Mouse (Mus musculus) frontal cortex, postnatal 25 days (tissue): ENCODE measurements around the gene Susd4.

Experiments
- DNase-seq, 2 experiments: peaks; one replicate each; pipeline ENCODE4 v3.0.0; 2022; ENCODE audit warnings: low spot score in 2 of 2

Gene Susd4

GRCm38 (mm10) chr1:182787030-182787429 is 23.4 kb downstream of the Susd4 start:
- DNase-seq = no peak

- no peak for DNase-seq
These were observed 25.2 kb downstream of the Susd4 start for GRCm38 (mm10) chr1:182788896-182789295.

DNA sequence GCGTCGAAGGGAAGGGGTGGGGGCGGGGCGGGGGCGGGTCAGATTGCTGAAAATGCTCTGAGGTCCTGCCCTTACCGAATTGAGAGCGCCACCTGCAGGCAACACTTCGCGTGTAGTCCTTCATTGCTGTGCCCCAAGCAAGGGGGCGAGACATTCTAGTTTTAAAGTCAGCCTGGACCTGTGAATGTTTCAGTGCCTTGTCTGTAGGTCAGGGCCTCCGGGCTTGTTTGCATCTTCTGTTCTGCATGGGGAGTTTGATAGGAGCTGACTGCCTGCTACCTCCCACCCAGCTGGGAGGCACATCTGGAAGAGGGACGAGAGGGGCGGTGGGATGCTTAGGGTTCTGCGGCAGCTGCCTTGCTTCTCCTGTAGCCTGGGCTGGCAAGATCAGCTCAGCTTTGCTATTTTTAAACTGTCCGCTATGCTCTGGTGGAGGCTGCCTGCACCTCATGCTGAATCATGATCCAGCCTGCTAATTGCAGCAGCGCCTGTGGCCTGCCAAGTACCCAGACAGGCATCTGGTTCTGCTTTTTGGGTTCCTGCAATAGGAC is 28.9 kb downstream of the Susd4 start:
- peak; percentile 52 to 57 for DNase-seq

DNA sequence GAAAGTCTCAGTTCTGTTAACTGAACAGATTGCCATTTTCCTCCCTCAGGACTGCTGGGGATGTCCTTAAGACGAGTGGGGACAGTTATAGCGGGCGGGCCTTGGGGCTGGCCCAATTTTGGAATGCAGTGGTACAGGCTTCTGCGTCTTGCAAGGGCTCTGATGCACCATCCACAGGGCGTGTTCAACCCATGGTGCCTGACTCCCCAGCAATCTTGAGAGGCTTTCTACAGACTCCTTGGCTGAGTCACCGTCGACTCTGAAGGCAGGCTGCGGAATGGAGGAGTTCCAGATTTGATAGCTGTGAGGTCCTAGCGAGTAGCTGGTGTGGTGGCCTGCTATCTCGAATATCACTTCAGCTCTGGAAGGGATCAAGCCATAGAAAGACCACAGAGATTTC is 30.6 kb downstream of the Susd4 start:
- DNase-seq = peak; percentile 19 to 30

GRCm38 (mm10) chr1:182794628-182795027 is 31.0 kb downstream of the Susd4 start:
- DNase-seq = peak; percentile 31 to 49

DNA sequence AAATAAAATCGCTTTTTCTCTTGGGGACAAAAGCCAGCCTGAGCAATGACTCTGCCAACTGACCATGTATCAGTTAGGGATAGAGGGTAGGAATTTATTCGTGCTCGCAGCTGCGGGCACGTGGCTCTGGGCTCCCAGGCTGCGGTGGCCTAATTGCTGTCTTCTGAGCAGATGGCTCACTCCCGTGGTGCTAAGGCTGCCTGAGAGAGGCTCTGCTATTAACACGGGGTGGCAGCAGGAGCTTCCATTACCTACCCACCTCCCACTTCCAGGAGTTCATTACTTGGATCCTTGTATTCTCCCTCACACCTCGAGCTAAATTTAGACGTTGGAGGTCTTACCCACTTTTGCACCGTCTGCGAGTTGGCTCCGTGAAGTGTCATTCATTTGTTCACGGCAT is 33.4 kb downstream of the Susd4 start:
- DNase-seq = no peak

- no peak for DNase-seq
These were observed 37.9 kb downstream of the Susd4 start for GRCm38 (mm10) chr1:182801590-182801989.

DNA sequence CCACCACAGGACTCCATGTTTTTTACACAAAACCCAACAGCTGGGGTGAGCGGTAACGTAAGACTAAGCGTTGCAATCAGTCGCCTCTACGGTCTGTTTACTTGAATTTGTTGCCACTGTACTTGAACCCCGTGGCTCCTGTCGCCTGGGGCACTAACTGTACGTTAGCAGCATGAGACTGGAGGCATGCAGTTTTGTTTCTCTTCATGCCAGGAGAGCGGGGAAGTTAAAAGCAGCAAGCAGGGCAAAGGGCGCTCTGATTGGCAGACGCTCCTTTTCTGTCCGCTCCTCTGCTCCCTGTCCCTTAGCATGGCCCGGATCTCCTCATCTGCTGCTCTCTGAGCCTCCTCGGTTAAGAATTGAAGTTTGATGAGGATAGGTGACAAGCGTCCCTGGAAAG is 39.2 kb downstream of the Susd4 start:
- no peak for DNase-seq

DNA sequence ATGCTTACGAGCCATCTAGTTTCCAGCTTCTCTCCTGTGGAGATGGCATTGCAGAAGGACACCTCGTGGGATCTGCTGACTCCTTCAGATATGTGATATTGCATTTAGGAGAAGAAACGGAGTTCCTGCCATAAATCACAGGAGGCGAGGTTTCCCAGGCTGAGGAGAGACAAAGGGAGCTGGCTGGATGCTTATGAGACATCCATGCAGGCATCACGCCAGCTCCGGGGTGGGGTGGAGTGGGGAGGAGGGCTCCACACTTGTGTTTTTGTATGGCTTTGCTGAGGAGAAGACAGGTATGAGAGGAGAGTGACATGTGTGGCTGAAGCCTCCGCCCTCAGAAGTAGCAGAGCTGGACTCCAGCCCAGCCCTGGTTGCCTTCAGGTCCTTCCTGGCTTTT is 50.3 kb downstream of the Susd4 start:
- no peak for DNase-seq

DNA sequence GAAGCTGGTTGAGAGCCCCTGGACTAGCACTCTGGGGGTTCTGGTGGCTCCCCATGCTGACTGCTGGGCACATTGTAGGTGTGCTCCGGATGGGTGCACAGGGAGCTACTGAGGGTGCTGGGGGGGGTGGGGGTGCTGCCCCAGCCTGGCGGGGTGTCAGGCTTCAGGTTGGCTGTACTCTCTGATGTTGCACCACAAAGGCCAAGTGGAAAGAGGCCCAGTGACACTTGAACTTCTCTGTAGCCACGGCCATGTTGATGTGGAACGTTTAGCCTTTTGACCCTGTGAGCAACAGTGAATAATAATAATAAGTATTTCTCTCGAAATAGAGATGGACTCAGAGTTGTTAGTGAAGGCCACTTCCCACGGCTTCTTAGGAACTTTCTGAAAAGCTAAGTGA is 50.9 kb downstream of the Susd4 start:
- DNase-seq = no peak

DNA sequence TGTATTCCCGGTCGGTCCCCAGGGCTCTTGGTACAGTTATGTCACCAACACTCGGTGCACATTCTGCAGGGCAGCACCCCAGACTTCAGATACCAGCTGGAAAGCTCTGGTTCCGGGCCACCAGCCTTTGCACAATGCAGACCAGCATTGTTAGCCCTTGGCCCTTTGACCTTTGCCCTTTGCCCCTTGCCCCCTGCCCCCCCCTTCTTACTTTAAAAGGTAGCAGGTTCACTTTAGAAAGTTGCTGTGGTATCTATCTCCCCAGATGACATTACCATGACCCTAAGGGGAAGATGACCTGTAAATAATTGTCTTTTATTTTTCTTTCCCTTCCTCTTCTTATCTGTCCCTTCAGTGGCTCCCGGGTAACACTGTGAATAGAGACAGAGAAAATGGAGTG is 53.4 kb downstream of the Susd4 start:
- DNase-seq = no peak

GRCm38 (mm10) chr1:182817624-182818023 is 54.0 kb downstream of the Susd4 start:
- DNase-seq = no peak

DNA sequence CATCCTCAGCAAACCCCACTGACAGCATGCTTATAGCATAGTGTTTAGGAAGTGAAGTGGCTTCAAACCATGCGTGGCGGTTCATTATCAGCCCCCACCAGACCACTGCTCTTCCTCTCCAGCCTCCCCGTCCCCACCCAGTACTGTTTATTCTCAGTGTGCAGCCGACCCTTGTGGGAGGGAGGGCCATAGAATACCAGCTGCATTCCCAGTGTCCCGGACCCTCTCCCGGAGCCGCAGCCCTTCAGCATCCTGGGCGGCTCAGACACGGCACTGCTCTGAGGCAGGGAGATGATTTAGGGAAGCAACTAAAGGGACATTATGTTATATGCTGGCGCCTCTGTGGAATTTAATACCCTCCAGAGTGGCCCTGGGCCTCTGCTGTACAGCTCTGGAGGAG is 55.3 kb downstream of the Susd4 start:
- no peak for DNase-seq

- no peak for DNase-seq
These were observed 59.1 kb downstream of the Susd4 start for GRCm38 (mm10) chr1:182822729-182823128.

DNA sequence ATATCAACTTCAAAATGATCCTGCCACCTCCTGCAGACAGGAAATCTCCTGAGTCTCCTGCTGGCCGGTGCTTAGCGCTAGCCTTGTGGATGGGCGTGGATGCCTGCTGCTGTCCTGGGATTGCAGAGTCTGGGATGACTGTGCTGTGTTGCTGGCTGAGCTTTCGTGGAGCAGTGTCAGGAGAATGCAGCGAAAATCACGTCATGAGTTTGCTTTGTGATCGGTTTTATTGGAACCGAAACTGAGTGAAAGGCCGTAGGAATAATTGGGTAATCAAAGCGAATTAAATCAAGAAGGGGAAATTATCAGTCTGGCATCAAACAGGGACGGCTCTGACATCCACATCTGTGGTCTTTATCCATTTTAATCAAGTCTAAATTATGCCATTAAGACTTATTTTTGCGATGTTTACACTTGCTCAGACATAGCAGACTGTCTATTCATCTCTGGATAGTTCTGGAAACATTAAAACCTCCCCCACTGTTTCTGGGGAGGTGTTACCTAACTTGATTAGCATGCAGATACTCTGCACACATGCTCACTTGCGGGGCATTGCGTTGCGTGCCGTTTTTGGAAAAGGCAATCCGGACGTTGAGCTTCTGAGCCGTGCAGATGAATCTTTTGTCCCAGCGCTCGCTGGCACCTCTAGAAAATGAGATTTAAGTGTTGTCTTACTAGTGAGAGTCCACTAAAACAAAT is 60.2 kb downstream of the Susd4 start:
- DNase-seq = no peak

GRCm38 (mm10) chr1:182826557-182826956 is 62.9 kb downstream of the Susd4 start:
- DNase-seq = no peak

- no peak for DNase-seq
These were observed 74.4 kb downstream of the Susd4 start for GRCm38 (mm10) chr1:182838061-182838460.

- no peak for DNase-seq
These were observed 75.8 kb downstream of the Susd4 start for GRCm38 (mm10) chr1:182839332-182839929.

DNA sequence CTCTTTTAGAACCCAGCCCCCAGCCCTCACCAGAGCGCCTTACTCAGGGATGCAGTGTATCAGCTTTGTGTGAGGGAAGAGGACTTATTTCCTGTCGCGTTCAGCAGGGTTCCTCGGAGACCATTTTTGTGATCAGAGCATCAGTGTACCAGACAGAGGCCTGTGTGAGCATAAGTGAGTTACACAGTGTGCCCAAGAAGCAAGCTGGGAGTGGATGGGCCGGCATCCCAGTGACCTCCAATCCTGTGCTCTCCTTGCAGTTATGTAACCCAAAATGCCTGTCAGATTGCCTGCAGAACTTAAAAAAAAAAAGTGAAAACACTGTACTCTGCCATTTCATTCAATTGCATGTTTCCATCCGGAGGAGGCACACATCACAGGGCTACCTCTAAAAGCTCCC is 76.4 kb downstream of the Susd4 start:
- DNase-seq = no peak

GRCm38 (mm10) chr1:182840606-182841005 is 76.9 kb downstream of the Susd4 start:
- DNase-seq = no peak

DNA sequence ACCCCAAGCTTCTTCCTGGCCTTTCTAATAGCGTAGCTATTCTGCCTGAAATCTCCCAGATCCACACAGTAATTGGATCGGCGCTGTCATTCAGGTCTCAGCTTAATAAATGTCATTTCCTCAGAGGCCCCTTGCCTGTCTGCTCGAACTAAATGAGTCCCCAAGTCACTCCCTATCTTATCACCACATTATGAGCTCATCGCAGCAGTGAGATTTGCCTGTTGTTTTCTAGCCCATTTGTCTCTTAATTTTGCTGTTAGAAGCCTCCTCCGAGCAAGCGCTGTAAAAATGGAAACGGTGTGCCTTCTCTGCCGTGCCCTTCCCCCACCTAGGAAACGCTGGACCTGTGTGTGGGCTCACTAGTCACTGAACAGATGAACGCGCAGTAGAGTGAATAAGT is 85.9 kb downstream of the Susd4 start:
- no peak for DNase-seq

DNA sequence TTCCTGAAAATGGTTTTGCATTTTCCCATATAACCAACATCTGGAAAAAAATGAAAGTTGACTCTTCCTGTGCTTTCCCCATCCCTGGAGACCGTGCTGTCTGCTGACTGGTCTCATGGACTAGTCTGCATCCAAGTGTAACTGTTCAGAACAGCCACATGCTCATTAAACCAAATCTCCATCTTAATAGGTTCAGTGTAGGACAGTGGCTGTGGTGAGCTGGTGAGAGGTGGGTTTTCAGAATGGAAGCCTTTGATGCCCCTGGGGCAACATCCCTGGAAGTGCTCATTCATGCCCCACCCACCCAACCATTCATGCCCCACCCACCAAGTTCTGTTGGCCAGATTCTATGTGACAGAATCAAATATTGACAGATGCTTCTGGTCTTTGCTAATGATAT is 86.4 kb downstream of the Susd4 start:
- no peak for DNase-seq

DNA sequence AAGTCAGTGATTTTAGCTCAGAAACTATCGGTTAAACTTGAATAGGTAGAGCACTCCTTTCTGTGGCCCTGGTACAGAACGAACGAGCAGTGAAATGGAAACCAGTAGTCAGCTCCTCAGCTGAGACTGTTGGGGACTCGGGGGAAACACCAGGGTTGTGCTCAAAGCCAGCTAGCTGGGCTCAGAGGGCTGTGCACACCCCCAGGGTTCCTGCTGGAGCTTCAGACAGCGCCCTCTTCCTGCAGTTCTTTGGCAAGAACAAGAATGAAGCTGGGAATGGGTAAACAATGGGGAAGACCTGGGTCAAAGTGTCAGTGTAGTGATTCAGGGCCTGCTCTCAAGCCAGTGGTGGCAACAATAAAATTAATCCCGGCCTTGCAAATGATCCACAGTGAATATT is 88.5 kb downstream of the Susd4 start:
- DNase-seq = no peak

GRCm38 (mm10) chr1:182856636-182857035 is 93.0 kb downstream of the Susd4 start:
- no peak for DNase-seq
